Mouse (Mus musculus): ENCODE measurements at regions not wholly inside any gene's neighbourhood (a gene's known extent, or its start where the extent isn't known, plus 50 kb on each side); places are given as distances from the start of the nearest gene placed in this dataset.

DNA sequence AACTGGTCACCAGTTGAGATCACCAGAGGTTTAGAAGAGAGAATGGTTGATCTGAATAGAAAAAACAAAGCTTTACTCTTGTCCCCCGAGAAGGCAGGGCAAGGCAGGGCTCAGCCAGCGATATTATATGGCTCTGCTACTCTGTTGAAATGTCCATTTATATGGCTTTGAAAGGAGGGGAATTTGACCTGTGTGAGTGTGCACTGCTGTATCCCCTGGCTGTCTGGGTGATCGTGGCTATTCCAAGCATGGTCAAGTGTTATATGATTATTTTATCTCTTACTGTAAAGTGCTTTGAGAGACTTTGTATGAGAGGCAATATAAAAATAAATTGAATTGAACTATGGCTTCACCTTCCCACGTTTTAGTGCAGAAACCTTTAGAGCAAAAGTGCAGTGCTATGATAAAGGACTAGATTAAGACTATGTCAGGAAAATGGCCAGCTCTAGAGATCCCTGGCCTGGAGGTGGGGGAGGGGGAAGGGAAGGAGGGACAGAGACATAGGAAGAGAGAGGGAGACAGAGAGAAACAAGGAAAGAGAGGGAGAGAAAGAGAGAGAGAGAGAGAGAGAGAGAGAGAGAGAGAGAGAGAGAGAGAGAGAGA is 402.5 kb upstream of the Zeb2 start:
- Histone ChIP-seq H3K36me3 (ENCODE audit: control insufficient read depth, insufficient read depth, low read length) (no peaks in the 10 kb centered on the region), H3K27ac (ENCODE audit: low read depth, low read length) (no peak overlapping the region), H3K9me3 (ENCODE audit: control insufficient read depth, low read length) (no peaks in the 10 kb centered on the region), H3K9ac (ENCODE audit: low read length) (no peak overlapping the region), H3K4me2 (ENCODE audit: low read depth, low read length, severe bottlenecking) (no peak overlapping the region), H3K4me3 (ENCODE audit: low read depth, low read length) (no peak overlapping the region), H3K4me1 (replicated peaks; ENCODE audit: control insufficient read depth, insufficient read depth, low read length) (no peaks in the 10 kb centered on the region), H3K27me3 (ENCODE audit: control insufficient read depth, insufficient read depth, low read length) (no peaks in the 10 kb centered on the region)
- whole genome bisulfite sequencing: 43% methylated on average over 4 of the region's 4 CpGs
- ATAC-seq (replicated peaks; ENCODE audit: low FRiP score) (no peak), DNase-seq (ENCODE audit: low spot score) (no peak)

- Histone ChIP-seq H3K27ac (ENCODE audit: low read depth, low read length) (no peak overlapping the region), H3K27me3 (ENCODE audit: control insufficient read depth, insufficient read depth, low read length) (no peaks in the 10 kb centered on the region), H3K36me3 (ENCODE audit: control insufficient read depth, insufficient read depth, low read length) (no peaks in the 10 kb centered on the region)
Observed at GRCm38 (mm10) chr2:45514290-45515180, 397.3 kb upstream of the Zeb2 start.

GRCm38 (mm10) chr2:45512852-45513251 is 395.7 kb upstream of the Zeb2 start:
- DNase-seq (ENCODE audit: low spot score) (no peak), ATAC-seq (replicated peaks; ENCODE audit: low FRiP score) (no peak)
- Histone ChIP-seq H3K36me3 (ENCODE audit: control insufficient read depth, insufficient read depth, low read length) (no peaks in the 10 kb centered on the region), H3K4me1 (replicated peaks; ENCODE audit: control insufficient read depth, insufficient read depth, low read length) (no peaks in the 10 kb centered on the region), H3K4me2 (ENCODE audit: low read depth, low read length, severe bottlenecking) (no peak overlapping the region), H3K9ac (ENCODE audit: low read length) (no peak overlapping the region), H3K27ac (ENCODE audit: low read depth, low read length) (no peak overlapping the region), H3K9me3 (ENCODE audit: control insufficient read depth, low read length) (no peaks in the 10 kb centered on the region), H3K4me3 (ENCODE audit: low read depth, low read length) (no peak overlapping the region), H3K27me3 (ENCODE audit: control insufficient read depth, insufficient read depth, low read length) (no peaks in the 10 kb centered on the region)

More at GRCm38 (mm10) chr2:45514290-45515180, 397.3 kb upstream of the Zeb2 start:
- Histone ChIP-seq H3K4me1 (replicated peaks; ENCODE audit: control insufficient read depth, insufficient read depth, low read length) (no peaks in the 10 kb centered on the region), H3K9ac (ENCODE audit: low read length) (no peak overlapping the region), H3K9me3 (ENCODE audit: control insufficient read depth, low read length) (no peaks in the 10 kb centered on the region), H3K4me2 (ENCODE audit: low read depth, low read length, severe bottlenecking) (no peak overlapping the region), H3K4me3 (ENCODE audit: low read depth, low read length) (no peak overlapping the region)
- ATAC-seq (replicated peaks; ENCODE audit: low FRiP score): no peak
- 74% methylated on average over 4 of the region's 4 CpGs for WGBS
- DNase-seq (ENCODE audit: low spot score): no peak

- Histone ChIP-seq H3K27ac (ENCODE audit: low read depth, low read length) (no peak overlapping the region), H3K9ac (ENCODE audit: low read length) (no peak overlapping the region), H3K27me3 (ENCODE audit: control insufficient read depth, insufficient read depth, low read length) (no peaks in the 10 kb centered on the region), H3K4me2 (ENCODE audit: low read depth, low read length, severe bottlenecking) (no peak overlapping the region), H3K4me3 (ENCODE audit: low read depth, low read length) (no peak overlapping the region), H3K9me3 (ENCODE audit: control insufficient read depth, low read length) (no peaks in the 10 kb centered on the region), H3K4me1 (replicated peaks; ENCODE audit: control insufficient read depth, insufficient read depth, low read length) (no peaks in the 10 kb centered on the region), H3K36me3 (ENCODE audit: control insufficient read depth, insufficient read depth, low read length) (no peaks in the 10 kb centered on the region)
- 88% methylated on average over 3 of the region's 3 CpGs for WGBS
- DNase-seq (ENCODE audit: low spot score) (no peak), ATAC-seq (replicated peaks; ENCODE audit: low FRiP score) (no peak)
Observed at GRCm38 (mm10) chr2:45511791-45512190, 394.6 kb upstream of the Zeb2 start.

DNA sequence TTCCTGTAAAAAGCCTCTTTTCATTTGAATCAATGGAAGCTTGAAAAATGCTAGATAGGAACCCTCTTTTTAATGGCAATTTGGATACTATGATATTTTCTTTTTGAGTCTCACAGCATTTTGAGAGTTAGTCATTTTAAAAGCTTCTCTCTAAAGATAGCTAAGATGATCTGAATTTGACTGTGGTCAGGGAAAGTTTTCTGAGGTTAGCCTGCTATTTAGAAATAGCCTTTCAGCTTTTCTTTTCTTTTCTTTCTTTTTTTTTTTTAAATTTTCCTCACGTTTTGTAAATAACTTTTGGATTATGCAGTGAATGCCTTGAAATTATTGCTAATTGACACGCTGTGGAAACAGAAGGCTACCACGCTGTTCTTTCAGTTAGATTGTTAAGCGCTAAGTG is 387.3 kb upstream of the Zeb2 start:
- 85% methylated on average over 4 of the region's 4 CpGs for WGBS
- ATAC-seq (replicated peaks; ENCODE audit: low FRiP score): no peak
- H3K9me3 ChIP-seq (ENCODE audit: control insufficient read depth, low read length): no peaks in the 10 kb centered on the region
- H3K4me2 ChIP-seq (ENCODE audit: low read depth, low read length, severe bottlenecking): no peak overlapping the region
- no peaks in the 10 kb centered on the region for H3K4me1 ChIP-seq (replicated peaks; ENCODE audit: control insufficient read depth, insufficient read depth, low read length)
- no peaks in the 10 kb centered on the region for H3K36me3 ChIP-seq (ENCODE audit: control insufficient read depth, insufficient read depth, low read length)
- H3K4me3 ChIP-seq (ENCODE audit: low read depth, low read length): no peak overlapping the region
- no peak for DNase-seq (ENCODE audit: low spot score)
- no peak overlapping the region for H3K9ac ChIP-seq (ENCODE audit: low read length)
- H3K27ac ChIP-seq (ENCODE audit: low read depth, low read length): no peak overlapping the region
- no peaks in the 10 kb centered on the region for H3K27me3 ChIP-seq (ENCODE audit: control insufficient read depth, insufficient read depth, low read length)

DNA sequence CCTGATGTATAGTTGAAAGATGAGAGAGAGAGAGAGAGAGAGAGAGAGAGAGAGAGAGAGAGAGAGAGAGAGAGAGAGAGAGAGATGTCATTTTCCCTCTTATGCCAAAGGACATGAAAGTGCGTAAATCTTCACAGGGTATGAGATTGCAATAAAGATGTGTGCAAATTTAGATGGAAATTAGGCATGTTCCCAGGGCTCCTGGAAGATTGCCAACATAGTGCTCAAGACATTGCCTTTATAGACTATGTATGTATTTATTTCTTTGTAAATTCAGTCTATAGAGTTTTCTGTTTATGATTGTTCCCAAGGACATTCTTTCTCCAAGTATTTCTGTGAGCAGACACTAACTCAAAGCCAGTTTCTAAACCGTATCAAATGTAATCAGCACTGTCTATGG is 376.5 kb upstream of the Zeb2 start:
- Histone ChIP-seq H3K4me2 (ENCODE audit: low read depth, low read length, severe bottlenecking) (no peak overlapping the region), H3K9ac (ENCODE audit: low read length) (no peak overlapping the region), H3K4me1 (replicated peaks; ENCODE audit: control insufficient read depth, insufficient read depth, low read length) (no peaks in the 10 kb centered on the region), H3K36me3 (ENCODE audit: control insufficient read depth, insufficient read depth, low read length) (no peaks in the 10 kb centered on the region), H3K4me3 (ENCODE audit: low read depth, low read length) (no peak overlapping the region), H3K9me3 (ENCODE audit: control insufficient read depth, low read length) (no peaks in the 10 kb centered on the region), H3K27me3 (ENCODE audit: control insufficient read depth, insufficient read depth, low read length) (no peaks in the 10 kb centered on the region), H3K27ac (ENCODE audit: low read depth, low read length) (no peak overlapping the region)
- DNase-seq (ENCODE audit: low spot score) (no peak), ATAC-seq (replicated peaks; ENCODE audit: low FRiP score) (no peak)
- 90% methylated on average over 2 of the region's 2 CpGs for WGBS

- Histone ChIP-seq H3K27me3 (ENCODE audit: control insufficient read depth, insufficient read depth, low read length) (no peaks in the 10 kb centered on the region), H3K4me3 (ENCODE audit: low read depth, low read length) (no peak overlapping the region), H3K36me3 (ENCODE audit: control insufficient read depth, insufficient read depth, low read length) (no peaks in the 10 kb centered on the region), H3K27ac (ENCODE audit: low read depth, low read length) (no peak overlapping the region), H3K4me1 (replicated peaks; ENCODE audit: control insufficient read depth, insufficient read depth, low read length) (no peaks in the 10 kb centered on the region), H3K4me2 (ENCODE audit: low read depth, low read length, severe bottlenecking) (no peak overlapping the region), H3K9ac (ENCODE audit: low read length) (no peak overlapping the region), H3K9me3 (ENCODE audit: control insufficient read depth, low read length) (no peaks in the 10 kb centered on the region)
- no peak for DNase-seq (ENCODE audit: low spot score)
- 84% methylated on average over 5 of the region's 5 CpGs for WGBS
- no peak for ATAC-seq (replicated peaks; ENCODE audit: low FRiP score)
Observed at GRCm38 (mm10) chr2:45486530-45486929, 369.3 kb upstream of the Zeb2 start.

- 73% methylated on average over 10 of the region's 10 CpGs for WGBS
- no peaks in the 10 kb centered on the region for H3K4me1 ChIP-seq (replicated peaks; ENCODE audit: control insufficient read depth, insufficient read depth, low read length)
Observed at GRCm38 (mm10) chr2:45485477-45485876, 368.3 kb upstream of the Zeb2 start.

DNA sequence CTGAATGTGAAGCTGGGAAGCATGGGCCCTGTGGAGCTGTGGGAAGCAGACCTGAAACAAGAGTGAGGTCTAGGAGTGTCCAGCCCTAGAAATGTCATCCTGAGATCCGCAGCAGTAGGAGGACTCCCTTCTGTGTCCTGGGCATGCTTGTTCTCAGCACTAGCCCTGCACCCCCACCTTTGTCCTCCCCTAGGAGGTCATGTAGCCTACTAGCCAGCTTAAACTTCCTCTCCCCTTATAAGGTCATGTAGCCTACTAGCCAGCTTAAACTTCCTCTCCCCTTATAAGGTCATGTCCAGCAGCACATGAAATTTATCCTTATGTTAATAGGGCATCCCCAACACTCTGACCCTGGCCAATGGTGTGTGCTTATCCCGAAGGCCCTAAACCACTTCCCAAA is 363.5 kb upstream of the Zeb2 start:
- Histone ChIP-seq H3K27ac (ENCODE audit: low read depth, low read length) (no peak overlapping the region), H3K9me3 (ENCODE audit: control insufficient read depth, low read length) (no peaks in the 10 kb centered on the region), H3K36me3 (ENCODE audit: control insufficient read depth, insufficient read depth, low read length) (no peaks in the 10 kb centered on the region), H3K9ac (ENCODE audit: low read length) (no peak overlapping the region), H3K4me1 (replicated peaks; ENCODE audit: control insufficient read depth, insufficient read depth, low read length) (no peaks in the 10 kb centered on the region), H3K27me3 (ENCODE audit: control insufficient read depth, insufficient read depth, low read length) (no peaks in the 10 kb centered on the region), H3K4me3 (ENCODE audit: low read depth, low read length) (no peak overlapping the region), H3K4me2 (ENCODE audit: low read depth, low read length, severe bottlenecking) (no peak overlapping the region)
- ATAC-seq (replicated peaks; ENCODE audit: low FRiP score) (no peak), DNase-seq (ENCODE audit: low spot score) (no peak)
- 78% methylated on average over 2 of the region's 2 CpGs for WGBS

More at GRCm38 (mm10) chr2:45485477-45485876, 368.3 kb upstream of the Zeb2 start:
- no peak overlapping the region for H3K27ac ChIP-seq (ENCODE audit: low read depth, low read length)
- no peak overlapping the region for H3K4me3 ChIP-seq (ENCODE audit: low read depth, low read length)
- H3K27me3 ChIP-seq (ENCODE audit: control insufficient read depth, insufficient read depth, low read length): no peaks in the 10 kb centered on the region
- H3K36me3 ChIP-seq (ENCODE audit: control insufficient read depth, insufficient read depth, low read length): no peaks in the 10 kb centered on the region
- DNase-seq (ENCODE audit: low spot score) (no peak), ATAC-seq (replicated peaks; ENCODE audit: low FRiP score) (no peak)
- no peak overlapping the region for H3K9ac ChIP-seq (ENCODE audit: low read length)
- no peaks in the 10 kb centered on the region for H3K9me3 ChIP-seq (ENCODE audit: control insufficient read depth, low read length)
- H3K4me2 ChIP-seq (ENCODE audit: low read depth, low read length, severe bottlenecking): no peak overlapping the region

Measured in forebrain, embryonic 11.5 days (tissue).